9 mouse cellular contexts compared by ENCODE assay signal in the genomic region with DNA sequence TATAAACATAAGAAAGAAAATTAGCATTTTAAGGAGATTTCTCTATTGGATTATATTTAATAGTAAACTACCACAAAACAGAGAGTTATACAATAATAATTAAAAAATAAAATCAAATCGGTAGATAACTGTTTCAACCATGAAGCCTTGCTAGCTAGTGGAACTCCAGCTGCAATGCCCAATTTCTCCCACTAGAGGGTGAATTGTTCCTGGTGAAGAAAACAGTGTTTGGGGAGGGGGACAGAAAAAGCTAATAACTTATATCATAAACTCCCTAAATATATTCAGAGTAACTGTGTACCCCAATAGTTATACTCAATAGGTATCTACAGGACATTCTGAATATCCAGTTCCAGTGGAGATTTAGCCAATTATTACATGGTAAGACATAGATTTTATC.
DNase-seq lines count a peak whose midpoint lies in the region; TF ChIP-seq lines count a peak whose summit lies in the region.
"Had no signal": no experiment of that assay in that cellular context is flagged by ENCODE, and none has a peak within 500 bp of the region (broad histone marks: within the 10 kb centered on the region; RNA-seq: fewer than 3 reads in every experiment).

No protein-coding gene starts in this region.

- no peak for TF ChIP-seq POLR2A in thymus, adult 2 months (IDR thresholded peaks at IDR 0.05; ENCODE audit: control insufficient read depth, extremely low read depth, insufficient read depth, low read length, poor library complexity)

- DNase-seq in heart, postnatal 4 days = peak; percentile 48
- DNase-seq in heart, postnatal 25 days (ENCODE audit: low spot score) = no peak
- DNase-seq in thymus, adult 2 months = peak; percentile 1
- no peak for DNase-seq in thymus, postnatal 10 days (ENCODE audit: low spot score in 2 of 2)
- peak; percentile 1 for DNase-seq in c-Kit-positive CD71-positive TER-119-positive erythroid progenitor cells, embryonic 14.5 days (ENCODE audit: low spot score)
- DNase-seq in kidney, postnatal 25 days = peak; percentile 33 to 69
- DNase-seq in right cerebral cortex, postnatal 10 days (ENCODE audit: low spot score in 2 of 2) = peak; percentile 27 to 61
- DNase-seq in heart, adult 9 months (ENCODE audit: low spot score in 2 of 2) = no peak

- H3K36me3 ChIP-seq in thymus, adult 2 months (ENCODE audit: control insufficient read depth, insufficient read depth, low read length) = no peaks in the 10 kb centered on the region
- H3K36me3 ChIP-seq: neural tube, embryonic 12.5 days had no signal

- WGBS in thymus, adult 2 months = 63% methylated on average over 1 of the region's 1 CpGs

- H3K4me1 ChIP-seq in thymus, adult 2 months (replicated peaks; ENCODE audit: control insufficient read depth, insufficient read depth, low read length) = no peaks in the 10 kb centered on the region
- H3K4me1 ChIP-seq: neural tube, embryonic 12.5 days had no signal

- H3K27ac ChIP-seq in thymus, adult 2 months (ENCODE audit: control insufficient read depth, insufficient read depth, low read length) = no peak overlapping the region
- H3K27ac ChIP-seq: neural tube, embryonic 12.5 days had no signal

- no peak overlapping the region for H3K4me3 ChIP-seq in thymus, adult 2 months (ENCODE audit: control insufficient read depth, insufficient read depth, low read length)
- H3K4me3 ChIP-seq: neural tube, embryonic 12.5 days had no signal

- intact Hi-C loops in heart, postnatal 25 days (cut with DNase I) = no loop called here

- no peak for TF ChIP-seq CTCF in thymus, adult 2 months (IDR thresholded peaks at IDR 0.05; ENCODE audit: borderline replicate concordance, control insufficient read depth, extremely low read depth, insufficient read depth, low read length, poor library complexity)

- no peaks in the 10 kb centered on the region for H3K27me3 ChIP-seq in thymus, adult 2 months (ENCODE audit: control insufficient read depth, insufficient read depth, low read length)
- H3K27me3 ChIP-seq: neural tube, embryonic 12.5 days had no signal

Comparison
In these comparisons a context has a peak if more than half of its experiments do, and no peak if none do; other contexts are left out.
1. DNase-seq: peak in heart, postnatal 4 days (single experiment), thymus, adult 2 months (single experiment), c-Kit-positive CD71-positive TER-119-positive erythroid progenitor cells, embryonic 14.5 days (single experiment), kidney, postnatal 25 days (2 of 2) and right cerebral cortex, postnatal 10 days (2 of 2); none in heart, postnatal 25 days (single experiment), thymus, postnatal 10 days (0 of 2) and heart, adult 9 months (0 of 2).